Comparison of ENCODE assay signal across 25 mouse cellular contexts in the genomic region with DNA sequence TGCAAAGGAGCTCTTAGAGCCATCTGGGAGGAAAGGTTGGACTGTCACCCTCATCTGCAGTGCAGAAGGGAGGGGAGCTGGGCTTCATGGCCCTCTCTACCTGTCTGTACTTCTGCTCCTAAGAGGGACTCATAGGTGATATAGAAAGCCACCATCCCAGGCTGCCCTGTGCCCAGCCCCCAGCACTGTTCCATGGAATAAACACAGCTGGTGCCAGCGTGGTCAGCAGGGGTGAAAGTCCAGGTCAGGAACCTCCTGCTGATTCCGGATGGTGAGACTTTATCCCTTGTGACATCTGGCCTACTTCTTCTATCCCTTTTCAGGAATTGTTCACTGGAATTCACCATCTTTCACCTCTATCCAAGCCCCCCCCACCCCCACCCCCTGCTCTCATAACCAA. TPM values are rescaled to one million over a fixed set of nuclear protein-coding genes. Genes with fewer than 3 reads are reported as not detected.
DNase-seq lines count a peak whose midpoint lies in the region; ATAC-seq and TF ChIP-seq lines count a peak whose summit lies in the region.
"Had no signal": no experiment of that assay in that cellular context is flagged by ENCODE, and none has a peak within 500 bp of the region (broad histone marks: within the 10 kb centered on the region; RNA-seq: fewer than 3 reads in every experiment).

No protein-coding gene starts in this region.

- H3K36me3 ChIP-seq in hindbrain, embryonic 10.5 days, result no peaks in the 10 kb centered on the region
- no peaks in the 10 kb centered on the region for H3K36me3 ChIP-seq in hindbrain, embryonic 13.5 days
- no peaks in the 10 kb centered on the region for H3K36me3 ChIP-seq in liver, adult 2 months (ENCODE audit: control insufficient read depth, insufficient read depth, low read length)
- H3K36me3 ChIP-seq in liver, embryonic 11.5 days (ENCODE audit: control insufficient read depth, insufficient read depth, low read length), result no peaks in the 10 kb centered on the region
- no peaks in the 10 kb centered on the region for H3K36me3 ChIP-seq in liver, postnatal 0 days (replicated peaks; ENCODE audit: insufficient read depth, low read length)
- no peaks in the 10 kb centered on the region for H3K36me3 ChIP-seq in stomach, postnatal 0 days (ENCODE audit: control insufficient read depth, insufficient read depth, low read length)
- H3K36me3 ChIP-seq: liver, embryonic 15.5 days; midbrain, embryonic 15.5 days; neural tube, embryonic 12.5 days had no signal

- no peaks in the 10 kb centered on the region for H3K9me3 ChIP-seq in hindbrain, embryonic 10.5 days
- no peaks in the 10 kb centered on the region for H3K9me3 ChIP-seq in hindbrain, embryonic 13.5 days
- H3K9me3 ChIP-seq in liver, embryonic 11.5 days (ENCODE audit: control insufficient read depth, low read length), result no peaks in the 10 kb centered on the region
- H3K9me3 ChIP-seq in liver, postnatal 0 days (ENCODE audit: low read length), result no peaks in the 10 kb centered on the region
- no peaks in the 10 kb centered on the region for H3K9me3 ChIP-seq in stomach, postnatal 0 days (ENCODE audit: control insufficient read depth, low read length)
- H3K9me3 ChIP-seq: forebrain, embryonic 13.5 days; liver, embryonic 15.5 days; midbrain, embryonic 15.5 days; neural tube, embryonic 12.5 days had no signal

- 54% methylated on average over 2 of the region's 2 CpGs for WGBS in hindbrain, embryonic 10.5 days
- 71% methylated on average over 2 of the region's 2 CpGs for WGBS in hindbrain, embryonic 13.5 days
- WGBS in liver, adult 2 months, result 19% methylated on average over 2 of the region's 2 CpGs
- WGBS in liver, embryonic 11.5 days, result 56% methylated on average over 2 of the region's 2 CpGs
- WGBS in liver, postnatal 0 days (ENCODE audit: insufficient replicate concordance), result 63% methylated on average over 2 of the region's 2 CpGs
- 56% methylated on average over 2 of the region's 2 CpGs for WGBS in stomach, postnatal 0 days

- H3K79me2 ChIP-seq in liver, adult 2 months (ENCODE audit: control insufficient read depth, insufficient read depth, low read length), result no peaks in the 10 kb centered on the region

- TF ChIP-seq CTCF in liver, adult 2 months (IDR thresholded peaks at IDR 0.05; ENCODE audit: low read depth, low read length), result no peak
- TF ChIP-seq CTCF in liver, postnatal 0 days (IDR thresholded peaks at IDR 0.05; ENCODE audit: low read depth), result no peak
- TF ChIP-seq CTCF in stomach, postnatal 0 days (IDR thresholded peaks at IDR 0.05; ENCODE audit: low read depth), result no peak

- no peak for DNase-seq in hindbrain, embryonic 10.5 days (ENCODE audit: low spot score)
- DNase-seq in liver, adult 2 months (ENCODE audit: extremely low read depth, low read depth, low spot score), result peak; percentile 92
- DNase-seq in liver, embryonic 11.5 days (ENCODE audit: low spot score), result no peak
- peak; percentile 84 to 94 for DNase-seq in kidney, postnatal 25 days
- peak; percentile 82 for DNase-seq in liver, postnatal 0 days
- DNase-seq in gastrocnemius, postnatal 4 days (ENCODE audit: low spot score in 2 of 2), result no peak
- no peak for DNase-seq in stomach, postnatal 0 days (ENCODE audit: low spot score)
- DNase-seq: cerebellum, adult 2 months; cerebellum, postnatal 25 days; embryo, embryonic 11 days; thymus, adult 2 months; thymus, postnatal 4 days had no signal

- ATAC-seq in hindbrain, embryonic 13.5 days (ENCODE audit: low FRiP score), result no peak
- no peak for ATAC-seq in liver, embryonic 11.5 days (replicated peaks; ENCODE audit: low FRiP score)
- peak; percentile 91 for ATAC-seq in liver, postnatal 0 days
- no peak for ATAC-seq in stomach, postnatal 0 days (ENCODE audit: low FRiP score, low TSS enrichment)
- ATAC-seq: forebrain, embryonic 13.5 days; lung, postnatal 0 days; midbrain, embryonic 15.5 days had no signal

- TF ChIP-seq EP300 in liver, postnatal 0 days (IDR thresholded peaks at IDR 0.05; ENCODE audit: low read depth), result peak; percentile 90
- no peak for TF ChIP-seq EP300 in stomach, postnatal 0 days (optimal IDR thresholded peaks at IDR 0.05)

- no peak overlapping the region for H3K4me3 ChIP-seq in hindbrain, embryonic 10.5 days
- H3K4me3 ChIP-seq in hindbrain, embryonic 13.5 days, result no peak overlapping the region
- H3K4me3 ChIP-seq in liver, adult 2 months (ENCODE audit: insufficient read depth, low read depth, low read length), result no peak overlapping the region
- no peak overlapping the region for H3K4me3 ChIP-seq in liver, embryonic 11.5 days (ENCODE audit: low read depth, low read length)
- no peak overlapping the region for H3K4me3 ChIP-seq in liver, postnatal 0 days (ENCODE audit: low read depth, low read length)
- no peak overlapping the region for H3K4me3 ChIP-seq in stomach, postnatal 0 days (ENCODE audit: low read depth, low read length)
- H3K4me3 ChIP-seq: forebrain, embryonic 13.5 days; layer of hippocampus, adult 2 months; liver, embryonic 15.5 days; midbrain, embryonic 15.5 days; neural tube, embryonic 12.5 days had no signal

- no peak overlapping the region for H3K4me2 ChIP-seq in hindbrain, embryonic 13.5 days
- H3K4me2 ChIP-seq in liver, embryonic 11.5 days, result no peak overlapping the region
- no peak overlapping the region for H3K4me2 ChIP-seq in liver, postnatal 0 days (ENCODE audit: low read depth, low read length)
- no peak overlapping the region for H3K4me2 ChIP-seq in stomach, postnatal 0 days (replicated peaks; ENCODE audit: low read depth)
- H3K4me2 ChIP-seq: forebrain, embryonic 13.5 days; heart, embryonic 11.5 days; liver, embryonic 15.5 days; midbrain, embryonic 15.5 days; neural tube, embryonic 12.5 days had no signal

- TF ChIP-seq POLR2A in liver, adult 2 months (IDR thresholded peaks at IDR 0.05; ENCODE audit: extremely low read depth, insufficient read depth, low read length), result no peak

- H3K27ac ChIP-seq in hindbrain, embryonic 10.5 days, result peak overlapping the region; percentile 95; the same call in 1 of the 2 replicates
- H3K27ac ChIP-seq in hindbrain, embryonic 13.5 days, result no peak overlapping the region
- H3K27ac ChIP-seq in liver, adult 2 months (replicated peaks; ENCODE audit: insufficient read depth, low read depth, low read length), result peak overlapping the region; percentile 66
- no peak overlapping the region for H3K27ac ChIP-seq in liver, embryonic 11.5 days (ENCODE audit: low read depth, low read length)
- H3K27ac ChIP-seq in liver, postnatal 0 days (ENCODE audit: low read depth), result peak overlapping the region; percentile 75
- H3K27ac ChIP-seq in stomach, postnatal 0 days (replicated peaks), result no peak overlapping the region
- H3K27ac ChIP-seq: forebrain, embryonic 13.5 days; layer of hippocampus, adult 2 months; liver, embryonic 15.5 days; macrophage; midbrain, embryonic 15.5 days; neural tube, embryonic 12.5 days had no signal

- peaks cover 43% of the 10 kb centered on the region for H3K27me3 ChIP-seq in hindbrain, embryonic 10.5 days (ENCODE audit: insufficient read depth, poor library complexity, severe bottlenecking)
- H3K27me3 ChIP-seq in hindbrain, embryonic 13.5 days, result 0 out of 2 replicates have a peak, but pooled peaks cover 9% of the 10 kb centered on the region
- no peaks in the 10 kb centered on the region for H3K27me3 ChIP-seq in liver, adult 2 months (ENCODE audit: control insufficient read depth, insufficient read depth, low read length)
- H3K27me3 ChIP-seq in liver, embryonic 11.5 days (replicated peaks; ENCODE audit: control insufficient read depth, insufficient read depth, low read length), result peaks cover 21% of the 10 kb centered on the region
- H3K27me3 ChIP-seq in liver, postnatal 0 days (ENCODE audit: insufficient read depth, low read length), result 0 out of 2 replicates have a peak, but pooled peaks cover 3% of the 10 kb centered on the region
- no peaks in the 10 kb centered on the region for H3K27me3 ChIP-seq in stomach, postnatal 0 days (ENCODE audit: control insufficient read depth, insufficient read depth, low read length)
- H3K27me3 ChIP-seq: midbrain, embryonic 15.5 days had no signal

- H3K9ac ChIP-seq in hindbrain, embryonic 13.5 days, result no peak overlapping the region
- H3K9ac ChIP-seq in liver, adult 2 months (ENCODE audit: low read depth, low read length), result no peak overlapping the region
- H3K9ac ChIP-seq in liver, embryonic 11.5 days (ENCODE audit: low read depth, low read length), result no peak overlapping the region
- H3K9ac ChIP-seq in liver, postnatal 0 days (replicated peaks), result no peak overlapping the region
- H3K9ac ChIP-seq in stomach, postnatal 0 days (ENCODE audit: low read length), result no peak overlapping the region
- H3K9ac ChIP-seq: forebrain, embryonic 13.5 days; liver, embryonic 15.5 days; midbrain, embryonic 15.5 days; neural tube, embryonic 12.5 days had no signal

- H3K4me1 ChIP-seq in hindbrain, embryonic 10.5 days (replicated peaks), result peaks cover 60% of the 10 kb centered on the region
- H3K4me1 ChIP-seq in hindbrain, embryonic 13.5 days (replicated peaks), result peaks cover 73% of the 10 kb centered on the region
- peaks cover 14% of the 10 kb centered on the region for H3K4me1 ChIP-seq in liver, adult 2 months (ENCODE audit: control insufficient read depth, insufficient read depth, low read length)
- H3K4me1 ChIP-seq in liver, embryonic 11.5 days (replicated peaks; ENCODE audit: control insufficient read depth, insufficient read depth, low read length), result peaks cover 10% of the 10 kb centered on the region; the same call in 1 of the 2 replicates
- peaks cover 33% of the 10 kb centered on the region for H3K4me1 ChIP-seq in liver, postnatal 0 days (ENCODE audit: insufficient read depth)
- H3K4me1 ChIP-seq in stomach, postnatal 0 days (replicated peaks; ENCODE audit: control insufficient read depth, insufficient read depth), result peaks cover 16% of the 10 kb centered on the region; the same call in 1 of the 2 replicates

RNA-seq across cellular contexts. Expression of a gene that starts 17.2 kb away (rescaled TPM):
- polyA plus RNA-seq in hindbrain, embryonic 10.5 days (2016; fragmentation: Nextera tagmentation; extraction: Ambion mirVana), result not detected in 2 replicates
- not detected in 2 replicates for polyA plus RNA-seq in hindbrain, embryonic 13.5 days (2015; fragmentation: Nextera tagmentation; extraction: Ambion mirVana)
- total RNA-seq in liver, adult 2 months (2014; rRNA removed), result 2,468 and 2,488 TPM in 2 replicates
- 240 and 585 TPM in 2 replicates for polyA plus RNA-seq in liver, adult 2 months (2012; rRNA removed)
- polyA plus RNA-seq in liver, embryonic 11.5 days (2014; fragmentation: Nextera tagmentation; extraction: Ambion mirVana), result 0.17 and 0.23 TPM in 2 replicates
- 414 and 703 TPM in 2 replicates for polyA plus RNA-seq in liver, postnatal 0 days (2015; fragmentation: Nextera tagmentation; extraction: Ambion mirVana)
- total RNA-seq in gastrocnemius, postnatal 4 days (2021), result 10 to 100 TPM; 13.9 to 59.4 TPM
- 0.59 and 0.70 TPM in 2 replicates for polyA plus RNA-seq in stomach, postnatal 0 days (2015; fragmentation: Nextera tagmentation; extraction: Ambion mirVana)
- total RNA-seq: granulocyte monocyte progenitor cell, adult 5-6 weeks; layer of hippocampus, adult 2 months; layer of hippocampus, postnatal 25 days had no signal
- polyA plus RNA-seq: cerebellum, adult 2 months; forebrain, embryonic 13.5 days; heart, embryonic 11.5 days; hindbrain, embryonic 11.5 days; macrophage; midbrain, embryonic 15.5 days; neural tube, embryonic 12.5 days had no signal

RNA-seq across cellular contexts. Expression of a gene that starts 48.6 kb away (rescaled TPM):
- 0.17 and 0.73 TPM in 2 replicates for polyA plus RNA-seq in hindbrain, embryonic 10.5 days (2016; fragmentation: Nextera tagmentation; extraction: Ambion mirVana)
- polyA plus RNA-seq in hindbrain, embryonic 13.5 days (2015; fragmentation: Nextera tagmentation; extraction: Ambion mirVana), result 0.16 and 0.29 TPM in 2 replicates
- total RNA-seq in liver, adult 2 months (2014; rRNA removed), result 8.1 and 10.8 TPM in 2 replicates
- polyA plus RNA-seq in liver, adult 2 months (2012; rRNA removed), result 9.2 and 13.2 TPM in 2 replicates
- not detected in 2 replicates for polyA plus RNA-seq in liver, embryonic 11.5 days (2014; fragmentation: Nextera tagmentation; extraction: Ambion mirVana)
- 4.9 and 6.7 TPM in 2 replicates for polyA plus RNA-seq in liver, postnatal 0 days (2015; fragmentation: Nextera tagmentation; extraction: Ambion mirVana)
- total RNA-seq in gastrocnemius, postnatal 4 days (2021), result under 1 TPM; 0.52 to 0.54 TPM
- polyA plus RNA-seq in stomach, postnatal 0 days (2015; fragmentation: Nextera tagmentation; extraction: Ambion mirVana), result 4.6 and 5.0 TPM in 2 replicates
- total RNA-seq: layer of hippocampus, postnatal 25 days had no signal
- polyA plus RNA-seq: forebrain, embryonic 13.5 days; heart, embryonic 11.5 days; hindbrain, embryonic 11.5 days; limb, embryonic 11.5 days had no signal

RNA-seq across cellular contexts. Expression of a gene that starts 50.8 kb away (rescaled TPM):
- polyA plus RNA-seq in hindbrain, embryonic 10.5 days (2016; fragmentation: Nextera tagmentation; extraction: Ambion mirVana), result 0.04 and 0.10 TPM in 2 replicates
- polyA plus RNA-seq in hindbrain, embryonic 13.5 days (2015; fragmentation: Nextera tagmentation; extraction: Ambion mirVana), result 0.05 and 0.08 TPM in 2 replicates
- 0.27 and 0.46 TPM in 2 replicates for total RNA-seq in liver, adult 2 months (2014; rRNA removed)
- polyA plus RNA-seq in liver, adult 2 months (2012; rRNA removed), result 0.10 and 0.20 TPM in 2 replicates
- 0.07 TPM in 1 of 2 replicates, not detected in the other for polyA plus RNA-seq in liver, embryonic 11.5 days (2014; fragmentation: Nextera tagmentation; extraction: Ambion mirVana)
- 0.21 and 0.25 TPM in 2 replicates for polyA plus RNA-seq in liver, postnatal 0 days (2015; fragmentation: Nextera tagmentation; extraction: Ambion mirVana)
- under 1 TPM in 1 of 2 experiments, not detected in 1; 0.10 TPM for total RNA-seq in gastrocnemius, postnatal 4 days (2021)
- polyA plus RNA-seq in stomach, postnatal 0 days (2015; fragmentation: Nextera tagmentation; extraction: Ambion mirVana), result 0.07 TPM in 1 of 2 replicates, not detected in the other
- total RNA-seq: granulocyte monocyte progenitor cell, adult 5-6 weeks; layer of hippocampus, adult 2 months; layer of hippocampus, postnatal 25 days had no signal
- polyA plus RNA-seq: cerebellum, adult 2 months; lung, postnatal 0 days; macrophage had no signal

Comparison
In these comparisons a context has a peak if more than half of its experiments do, and no peak if none do; other contexts are left out.
1. DNase-seq: peak in liver, adult 2 months (single experiment), kidney, postnatal 25 days (2 of 2) and liver, postnatal 0 days (single experiment); none in hindbrain, embryonic 10.5 days (single experiment), liver, embryonic 11.5 days (single experiment), gastrocnemius, postnatal 4 days (0 of 2) and stomach, postnatal 0 days (single experiment).
2. H3K27ac ChIP-seq: peak in hindbrain, embryonic 10.5 days (single experiment), liver, adult 2 months (single experiment) and liver, postnatal 0 days (single experiment); none in hindbrain, embryonic 13.5 days (single experiment), liver, embryonic 11.5 days (single experiment) and stomach, postnatal 0 days (single experiment).
3. RNA of a gene that starts 17.2 kb away (polyA plus RNA-seq): 414 to 703 TPM in liver, postnatal 0 days and 240 to 585 TPM in liver, adult 2 months; 0.59 to 0.70 TPM in stomach, postnatal 0 days, 0.17 to 0.23 TPM in liver, embryonic 11.5 days, not detected in hindbrain, embryonic 10.5 days and not detected in hindbrain, embryonic 13.5 days; every median in the first group is over 100 times any median in the second.